Mouse (Mus musculus): ENCODE measurements around the gene Smc3.

GRCm38 (mm10) chr19:53571501-53572428 lies 28.4 kb upstream of the Smc3 start:
- no peak for TF ChIP-seq POLR2A (IDR thresholded peaks at IDR 0.05; ENCODE audit: borderline replicate concordance, low read depth, low read length)
- no peak for TF ChIP-seq CTCF (IDR thresholded peaks at IDR 0.05; ENCODE audit: low read depth, low read length)

Data from bone marrow macrophage, adult 2 months (primary cell).